Mouse (Mus musculus): Measurements from ENCODE around the gene Cacng2.
"Not testable (repeated sequence)": the region's sequence is repeated elsewhere in the genome, so short reads cannot be mapped to it uniquely, and the experiment has no call there.

The Cacng2 gene

GRCm38 (mm10) chr15:78081384-78081783 is 38.4 kb downstream of the Cacng2 start:
- no peak for DNase-seq

- no peak for DNase-seq
These were observed 39.5 kb downstream of the Cacng2 start for GRCm38 (mm10) chr15:78080326-78080725.

GRCm38 (mm10) chr15:78078776-78079628 is 40.8 kb downstream of the Cacng2 start:
- DNase-seq, result no peak

- no peak for DNase-seq
These were observed 41.6 kb downstream of the Cacng2 start for GRCm38 (mm10) chr15:78078206-78078605.

GRCm38 (mm10) chr15:78075921-78076320 is 43.9 kb downstream of the Cacng2 start:
- DNase-seq, result no peak

- DNase-seq, result no peak
These were observed 46.7 kb downstream of the Cacng2 start for GRCm38 (mm10) chr15:78073109-78073508.

DNA sequence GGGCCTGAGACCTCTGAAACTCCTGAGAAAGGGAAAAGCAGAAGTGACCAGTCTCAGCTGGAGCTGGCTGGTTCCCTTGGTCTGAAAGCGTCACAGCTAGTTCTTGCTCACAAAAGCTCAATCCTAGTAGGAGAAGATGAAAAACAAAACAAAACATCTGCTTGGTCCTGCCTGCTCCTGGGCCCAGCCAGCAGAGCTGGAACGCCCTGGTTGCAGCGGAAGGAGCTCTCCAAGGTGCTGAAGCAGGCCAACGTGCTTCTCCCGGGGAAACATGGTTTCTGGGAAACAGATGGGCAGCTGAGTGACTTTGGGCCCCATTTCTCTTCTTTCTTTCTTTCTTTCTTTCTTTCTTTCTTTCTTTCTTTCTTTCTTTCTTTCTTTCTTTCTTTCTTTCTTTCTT is 53.4 kb downstream of the Cacng2 start:
- peak; percentile 12 to 53 for DNase-seq

DNA sequence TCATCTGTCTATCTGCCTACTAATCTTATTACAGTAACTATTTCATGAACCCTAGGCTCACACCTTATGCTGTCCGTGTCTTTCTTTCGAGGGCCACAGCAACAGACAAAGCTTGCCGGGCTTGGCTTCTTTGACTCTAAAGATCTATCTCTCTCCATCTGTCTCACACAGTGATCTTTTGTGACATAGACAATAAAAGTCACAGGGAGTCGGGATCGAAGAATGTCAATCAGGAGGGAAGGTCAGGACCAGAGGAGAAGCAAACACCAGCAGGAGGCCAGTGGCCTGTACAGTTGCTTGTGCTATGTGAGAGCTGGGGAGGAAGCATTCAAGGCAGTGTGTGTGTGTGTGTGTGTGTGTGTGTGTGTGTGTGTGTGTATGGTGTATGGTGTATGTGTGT is 54.3 kb downstream of the Cacng2 start:
- DNase-seq, result no peak

DNA sequence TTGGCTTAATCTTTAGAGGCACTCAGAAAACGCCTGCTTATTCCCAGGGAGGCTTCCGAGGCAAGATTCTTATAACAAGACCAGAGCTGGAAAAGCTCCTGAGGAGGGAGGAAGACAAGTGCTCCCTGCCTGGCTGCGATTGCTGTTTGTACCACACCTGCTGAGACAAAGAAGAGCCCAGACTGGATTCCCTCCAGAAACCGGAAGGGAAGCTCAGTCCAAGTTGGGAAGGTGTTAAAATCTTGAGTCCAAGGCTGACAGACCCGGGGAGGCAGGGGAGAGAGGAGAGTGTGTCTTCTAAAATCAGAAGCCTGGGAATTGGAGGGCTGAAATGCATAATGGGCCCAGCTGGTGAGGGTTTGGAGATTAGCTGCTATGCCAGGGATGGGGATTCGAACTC is 55.5 kb downstream of the Cacng2 start:
- DNase-seq, result no peak

DNA sequence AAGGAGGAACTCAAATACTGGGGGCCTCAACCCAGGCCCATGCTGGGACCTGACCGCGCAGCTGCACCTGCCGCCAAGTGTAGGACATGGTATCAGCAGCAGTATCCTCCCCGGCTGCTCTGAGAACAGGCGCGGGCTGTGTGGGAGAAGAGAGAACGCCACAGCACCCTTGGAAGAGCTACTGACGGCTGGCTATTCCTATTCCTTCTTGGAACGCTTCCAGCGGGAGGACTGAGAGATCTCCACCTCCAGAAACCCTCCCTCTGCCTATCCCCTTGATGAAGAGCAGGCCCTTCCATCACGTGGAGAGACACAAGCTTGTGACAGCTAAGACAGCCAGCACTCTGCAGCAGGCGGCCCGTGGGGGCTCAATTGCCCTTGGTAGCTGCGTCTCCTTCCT is 57.4 kb downstream of the Cacng2 start:
- no peak for DNase-seq

- DNase-seq, result no peak
These were observed 62.9 kb downstream of the Cacng2 start for GRCm38 (mm10) chr15:78056930-78057329.

GRCm38 (mm10) chr15:78050682-78051081 is 69.1 kb downstream of the Cacng2 start:
- DNase-seq, result no peak

- DNase-seq, result no peak
These were observed 69.9 kb downstream of the Cacng2 start for GRCm38 (mm10) chr15:78049933-78050332.

- no peak for DNase-seq
These were observed 74.0 kb downstream of the Cacng2 start for GRCm38 (mm10) chr15:78045842-78046241.

GRCm38 (mm10) chr15:78045314-78045713 is 74.5 kb downstream of the Cacng2 start:
- DNase-seq, result no peak

DNA sequence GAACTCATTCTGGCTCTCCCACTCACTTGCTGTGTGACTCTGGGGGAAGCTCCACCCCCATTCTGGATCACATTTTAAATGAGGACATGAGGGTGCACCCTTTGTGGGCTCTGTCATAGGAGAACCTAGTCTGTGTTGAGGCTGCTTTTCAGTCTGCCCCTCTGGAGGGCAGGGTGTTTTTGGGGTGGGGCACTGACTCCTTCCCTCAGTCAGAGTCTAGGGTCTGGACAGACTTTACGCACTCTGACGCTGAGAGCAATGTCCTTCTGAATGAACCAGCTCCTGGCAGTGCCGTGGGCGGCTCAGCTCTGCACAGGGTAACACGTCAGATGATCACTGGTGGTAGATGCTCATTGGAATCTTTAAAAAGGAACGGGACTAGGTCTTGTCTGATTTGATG is 75.0 kb downstream of the Cacng2 start:
- DNase-seq, result no peak

DNA sequence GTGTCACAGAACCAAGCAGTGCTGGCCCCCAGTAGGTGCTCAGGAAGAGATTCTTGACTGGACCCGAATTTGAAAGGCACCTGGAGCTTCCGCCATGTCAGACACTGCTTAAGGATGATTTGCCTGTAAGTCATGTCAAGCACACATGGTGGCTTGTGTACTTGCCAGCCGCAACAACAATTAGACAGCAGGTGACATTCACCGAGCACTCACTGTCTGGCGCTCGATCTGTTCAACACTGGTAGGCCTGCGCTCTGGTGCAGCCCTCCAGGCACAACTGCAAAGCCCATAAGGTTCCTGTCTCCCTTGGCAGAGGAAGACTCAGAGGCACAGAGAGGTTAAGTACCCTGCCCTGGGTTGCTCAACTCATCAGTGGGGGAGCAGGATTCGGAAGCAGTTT is 77.1 kb downstream of the Cacng2 start:
- no peak for DNase-seq

DNA sequence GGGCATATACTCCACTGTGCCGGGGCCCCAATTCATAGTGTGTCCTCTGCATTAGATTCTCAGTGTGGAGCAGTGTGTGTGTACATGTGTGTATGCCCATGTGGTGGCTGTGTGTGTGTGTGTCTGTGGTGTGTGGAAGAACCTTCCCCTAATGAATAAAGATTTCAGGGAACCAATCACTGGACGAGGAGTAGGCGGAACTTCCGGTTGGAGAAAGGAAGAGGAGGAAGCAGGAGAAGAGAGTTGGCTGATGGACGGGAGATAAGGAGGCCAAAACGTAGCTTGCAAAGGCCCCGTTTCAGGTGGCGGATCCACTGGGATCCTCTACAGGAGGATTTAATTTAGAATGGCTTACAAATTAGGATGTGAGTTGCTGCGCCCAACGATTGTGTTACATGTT is 82.2 kb downstream of the Cacng2 start:
- no peak for DNase-seq

DNA sequence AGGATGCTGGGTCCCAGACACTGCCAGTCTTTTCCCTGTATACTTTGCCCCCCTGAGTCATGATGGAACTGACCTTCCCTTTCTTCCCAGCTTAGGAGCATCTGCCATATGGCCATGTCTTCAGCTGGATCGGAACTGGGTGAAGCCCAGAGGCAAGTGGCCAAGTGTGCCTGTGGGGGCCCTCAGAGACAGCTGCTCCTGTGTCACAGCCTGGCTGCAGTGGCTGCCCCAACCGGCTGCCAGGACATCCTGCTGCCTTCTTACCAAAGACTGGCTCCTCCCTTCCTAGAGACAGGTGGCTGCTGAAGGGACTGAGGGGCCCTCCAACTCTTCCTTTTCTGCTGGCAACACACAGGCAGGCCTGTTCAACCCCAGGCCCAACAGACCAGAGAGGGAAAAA is 83.2 kb downstream of the Cacng2 start:
- no peak for DNase-seq

- no peak for DNase-seq
These were observed 89.9 kb downstream of the Cacng2 start for GRCm38 (mm10) chr15:78029938-78030337.

DNA sequence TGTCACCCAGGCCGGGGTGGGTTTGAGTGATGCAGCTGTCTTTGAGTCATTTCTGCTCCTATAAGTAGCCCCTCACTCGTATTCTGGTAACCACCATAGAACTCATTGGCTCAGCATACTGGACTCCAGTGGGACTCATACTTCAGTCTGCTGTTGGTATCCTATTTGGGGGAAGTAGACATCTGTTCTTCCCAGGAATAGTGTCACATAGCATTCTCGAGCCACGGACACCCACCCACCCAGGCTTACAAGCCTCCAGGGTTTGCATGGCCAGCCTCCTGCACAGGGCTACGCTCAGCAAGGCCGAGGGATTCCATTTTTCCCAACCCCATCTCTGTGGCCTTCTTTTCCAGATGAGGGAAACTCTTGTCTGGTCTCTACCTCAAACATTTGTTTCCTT is 93.3 kb downstream of the Cacng2 start:
- no peak for DNase-seq

DNA sequence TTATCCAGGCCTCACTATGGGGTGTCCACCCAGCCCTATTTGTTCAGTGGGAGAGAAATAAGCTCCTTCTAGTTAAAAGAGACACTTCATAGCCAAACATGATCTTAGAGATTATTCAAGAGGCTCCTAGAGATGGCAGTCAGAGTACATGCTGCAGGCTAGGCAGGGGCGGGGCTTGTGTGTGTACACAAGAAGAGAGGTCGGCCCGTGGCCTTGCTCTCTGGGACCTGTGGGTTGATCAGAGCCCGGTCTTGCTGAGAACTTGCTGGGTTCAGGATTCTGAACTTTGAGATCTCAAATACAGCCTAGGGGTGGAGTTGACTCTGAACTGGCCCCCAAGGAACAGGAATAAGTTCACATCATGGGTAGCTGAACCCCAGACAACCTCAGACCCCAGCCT is 95.6 kb downstream of the Cacng2 start:
- no peak for DNase-seq

DNA sequence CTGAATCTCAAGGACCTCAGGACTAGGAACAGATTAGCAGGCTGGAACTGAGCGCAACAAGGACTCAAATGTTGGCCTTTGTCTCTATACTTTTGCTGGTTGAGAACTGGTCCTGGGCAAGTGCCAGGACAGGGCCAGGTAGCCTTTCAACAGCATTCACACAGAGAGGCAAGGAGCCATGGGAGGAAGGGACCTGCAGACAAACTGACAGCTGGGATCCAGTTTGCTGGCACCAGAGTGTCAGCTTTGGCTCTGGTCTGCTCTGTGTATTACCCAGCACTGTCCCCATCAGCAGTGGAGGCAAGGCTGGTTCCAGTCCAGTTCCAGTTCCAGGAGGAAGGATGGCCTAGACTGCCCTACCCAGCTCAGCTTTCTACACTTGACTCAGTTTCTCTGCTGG is 105.8 kb downstream of the Cacng2 start:
- no peak for DNase-seq

DNA sequence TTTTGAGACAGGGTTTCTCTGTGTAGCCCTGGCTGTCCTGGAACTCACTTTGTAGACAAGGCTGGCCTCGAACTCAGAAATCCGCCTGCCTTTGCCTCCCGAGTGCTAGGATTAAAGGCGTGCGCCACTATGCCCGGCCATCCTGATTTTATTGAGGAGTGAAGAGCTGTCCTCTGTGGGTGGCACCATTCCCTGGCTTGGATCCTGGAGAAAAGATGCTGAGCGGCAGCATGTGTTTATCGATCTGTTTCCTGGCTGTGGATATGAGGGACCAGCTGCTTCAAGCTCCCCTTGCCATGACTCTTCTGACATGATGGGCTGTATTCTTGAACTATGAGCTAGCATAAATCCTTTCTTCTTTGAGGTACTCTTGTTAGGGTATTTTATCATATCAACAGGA is 111.6 kb downstream of the Cacng2 start:
- DNase-seq, result not testable (repeated sequence)

DNA sequence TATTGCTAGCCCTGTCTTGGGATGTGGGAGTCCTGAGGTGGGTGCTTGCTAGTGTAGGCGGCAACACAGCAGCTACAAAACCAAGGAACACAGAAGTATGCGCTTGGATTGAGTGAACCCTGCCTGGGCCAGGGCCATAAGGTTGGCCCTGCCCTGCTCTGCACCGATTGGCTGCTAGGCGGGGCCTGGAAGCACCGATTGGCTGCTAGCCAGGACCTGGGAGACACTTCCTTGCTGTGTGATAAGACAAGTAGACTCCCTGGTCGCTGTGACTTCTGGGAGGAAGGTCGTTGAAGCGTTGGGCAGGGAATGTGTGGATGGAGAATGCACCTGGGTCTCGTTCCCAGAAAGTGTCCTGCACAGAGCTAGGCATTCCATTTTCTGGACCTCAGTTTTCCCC is 115.9 kb downstream of the Cacng2 start:
- DNase-seq, result peak in 1 of 2 experiments; percentile 8
